Mouse (Mus musculus): Measurements from ENCODE around the gene Pcna.

DNA sequence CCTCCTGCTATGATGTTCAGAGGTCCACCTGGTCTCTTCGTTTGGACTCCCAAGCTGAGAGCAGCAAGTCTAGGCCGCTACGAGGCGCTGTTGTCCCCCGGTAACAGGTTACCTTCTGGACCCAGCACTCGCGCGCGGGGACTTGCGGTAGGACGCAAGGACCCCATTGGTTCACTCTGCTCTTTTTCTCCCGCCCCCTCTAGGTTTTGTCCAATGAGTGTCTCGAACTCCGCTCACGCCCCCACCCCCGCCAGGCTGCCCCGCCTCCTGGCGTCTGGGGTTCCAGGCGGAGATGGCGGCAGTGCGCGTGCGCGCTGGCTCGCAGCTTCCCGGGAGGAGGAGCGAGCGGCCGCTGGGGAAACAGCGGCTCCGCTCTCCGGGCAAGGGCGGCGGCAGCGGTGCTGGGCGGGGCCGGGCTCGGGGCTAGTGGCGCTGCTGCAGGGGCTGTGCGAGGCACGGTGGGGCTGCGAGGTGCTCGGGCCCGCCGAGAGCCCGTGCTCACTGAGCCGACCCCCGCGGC lies 9.8 kb upstream of the Pcna start, which contains the start of gene Cds2:
- peak; percentile 90 for TF ChIP-seq POLR2A (IDR thresholded peaks at IDR 0.05; ENCODE audit: insufficient read depth, low read depth, low read length)
- TF ChIP-seq CTCF (IDR thresholded peaks at IDR 0.05; ENCODE audit: insufficient read depth, low read depth, low read length), result peak; percentile 64

Data from olfactory bulb, adult 2 months (tissue).